Mouse (Mus musculus) MEL (cell line): ENCODE results near the gene Olfr1326-ps1.

ENCODE experiments used
- CTCF ChIP-seq, 3 experiments: IDR thresholded peaks in 2 of 3; conservative IDR thresholded peaks in 1 of 3; 2 replicates each; pipeline ENCODE4 v1.5.1; 2011 to 2012; ENCODE audit warnings: low read length in 3 of 3, low read depth in 2 of 3, mild to moderate bottlenecking in 2 of 3, improper control_type of control experiment in 1 of 3, inconsistent platforms in 1 of 3, mixed read lengths in 1 of 3, moderate library complexity in 1 of 3; ENCODE audit not compliant: control insufficient read depth in 1 of 3, insufficient read depth in 1 of 3, poor library complexity in 1 of 3, severe bottlenecking in 1 of 3
- EP300 ChIP-seq, 2 experiments: IDR thresholded peaks; 2 replicates each; pipeline ENCODE4 v1.6.1; 2011; ENCODE audit warnings: improper control_type of control experiment in 2 of 2, low read length in 2 of 2, low read depth in 1 of 2, mild to moderate bottlenecking in 1 of 2
- GATA1 ChIP-seq: IDR thresholded peaks from 2 replicates; pipeline ENCODE4 v1.6.1; 2011; ENCODE audit warnings: low read depth, low read length, improper control_type of control experiment
- MXI1 ChIP-seq: IDR thresholded peaks from 2 replicates; pipeline ENCODE4 v1.6.1; 2011; ENCODE audit warnings: mild to moderate bottlenecking, low read depth, low read length, improper control_type of control experiment
- POLR2AphosphoS2 ChIP-seq: IDR thresholded peaks from 2 replicates; pipeline ENCODE4 v1.6.1; 2011; ENCODE audit warnings: low read length, improper control_type of control experiment
- ZKSCAN1 ChIP-seq: IDR thresholded peaks from 2 replicates; pipeline ENCODE4 v1.6.1; 2012; ENCODE audit warnings: low read depth, mild to moderate bottlenecking, inconsistent platforms, low read length, improper control_type of control experiment, moderate library complexity

GRCm38 (mm10) chrX:74592379-74592778 lies 17.7 kb upstream of the Olfr1326-ps1 start, which contains the start of gene Olfr1325:
- TF ChIP-seq EP300 (IDR thresholded peaks at IDR 0.05; ENCODE audit: low read depth in 1 of 2, low read length in 2 of 2) = no peak
- no peak for TF ChIP-seq GATA1
- TF ChIP-seq CTCF (IDR thresholded peaks at IDR 0.05 in 2 of 3, conservative IDR thresholded peaks at IDR 0.05 in 1 of 3; ENCODE audit: control insufficient read depth in 1 of 3, insufficient read depth in 1 of 3, low read depth in 2 of 3, low read length in 3 of 3, poor library complexity in 1 of 3, severe bottlenecking in 1 of 3) = no peak
- no peak for TF ChIP-seq POLR2AphosphoS2
- no peak for TF ChIP-seq MXI1
- TF ChIP-seq ZKSCAN1 = no peak
